Mouse (Mus musculus): ENCODE measurements around the gene Gtsf1l. TPM values are rescaled to one million over a fixed set of nuclear protein-coding genes. Genes with fewer than 3 reads are reported as not detected.
"Not testable (repeated sequence)": the region's sequence is repeated elsewhere in the genome, so short reads cannot be mapped to it uniquely, and the experiment has no call there.

Gene Gtsf1l
- polyA plus RNA-seq, 1 experiment from 2014 or later = not detected

DNA sequence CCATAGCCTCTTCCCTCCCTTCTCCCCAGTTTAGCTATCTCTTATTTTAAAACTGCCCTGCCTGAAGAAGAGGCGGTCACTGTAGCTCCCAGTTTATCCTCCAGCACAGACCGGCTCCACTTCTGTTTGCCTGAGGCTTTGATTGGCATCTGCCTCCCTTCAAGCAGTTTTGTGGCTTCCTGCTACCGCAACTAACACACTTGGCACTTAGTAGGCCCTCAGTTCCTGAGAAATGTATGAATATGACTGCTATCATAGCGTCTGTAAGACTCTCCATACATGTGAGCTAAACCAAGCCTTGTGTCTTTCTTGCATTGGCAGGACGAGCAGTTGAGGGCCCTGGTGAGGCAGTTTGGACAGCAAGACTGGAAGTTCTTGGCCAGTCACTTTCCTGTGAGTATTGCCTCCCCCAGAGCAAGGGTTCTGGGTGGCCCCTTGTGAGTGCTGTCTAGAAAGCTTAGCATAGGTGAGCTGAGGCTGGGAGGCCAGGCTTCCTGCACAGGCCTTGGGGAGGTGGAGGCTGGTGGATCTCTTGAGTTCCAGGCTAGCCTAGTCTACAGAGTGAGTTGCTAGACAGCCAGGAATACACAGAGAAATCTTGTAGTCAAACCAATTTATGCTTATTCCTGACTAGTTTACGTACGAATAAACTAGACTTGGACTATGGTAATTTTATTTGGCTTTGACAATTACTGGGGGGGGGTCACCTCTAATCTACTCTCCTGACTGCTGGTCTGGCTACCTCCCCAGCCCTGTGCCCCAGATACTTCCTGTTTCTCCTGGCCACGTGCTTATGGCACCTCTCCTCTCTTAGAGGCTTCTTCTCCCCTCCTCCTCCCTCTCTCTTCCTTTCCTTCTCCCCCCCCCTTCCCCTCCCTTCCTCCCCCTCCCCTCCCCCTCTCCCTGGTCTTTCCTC is 26.2 kb downstream of the Gtsf1l start:
- Histone ChIP-seq H3K4me3 (no peak overlapping the region), H3K4me1 (no peaks in the 10 kb centered on the region), H3K27ac (no peak overlapping the region), H3K9me3 (no peaks in the 10 kb centered on the region), H3K36me3 (peaks cover 21% of the 10 kb centered on the region), H3K4me2 (replicated peaks) (no peak overlapping the region), H3K27me3 (no peaks in the 10 kb centered on the region), H3K9ac (no peak overlapping the region)
- ATAC-seq (ENCODE audit: insufficient number of reproducible peaks, insufficient read depth, low FRiP score, low TSS enrichment) = no peak
- WGBS = 77% methylated on average over 8 of the region's 8 CpGs

DNA sequence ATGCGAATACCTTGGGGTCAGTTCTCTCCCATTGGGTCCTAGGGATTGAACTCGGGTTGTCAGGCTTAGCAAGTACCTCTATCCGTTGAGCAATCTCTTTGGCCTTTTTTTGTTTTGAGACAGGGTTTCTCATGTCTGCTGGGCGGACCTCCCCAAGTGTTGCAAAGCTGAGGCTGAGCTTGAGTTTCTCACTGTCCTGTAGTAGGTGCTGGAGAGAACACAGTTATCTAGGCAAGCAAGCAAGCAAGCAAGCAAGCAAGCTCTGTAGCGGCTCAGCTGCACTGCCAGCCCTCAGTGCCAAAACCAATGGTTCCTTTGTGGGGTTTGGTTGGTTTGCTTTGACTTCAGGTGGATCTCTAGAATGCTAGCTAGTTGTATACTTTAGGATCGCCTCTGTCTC is 27.0 kb downstream of the Gtsf1l start:
- Histone ChIP-seq H3K36me3 (peaks cover 16% of the 10 kb centered on the region), H3K4me1 (peaks cover 7% of the 10 kb centered on the region), H3K9me3 (no peaks in the 10 kb centered on the region), H3K4me2 (replicated peaks) (no peak overlapping the region), H3K27ac (no peak overlapping the region), H3K4me3 (no peak overlapping the region), H3K9ac (no peak overlapping the region), H3K27me3 (no peaks in the 10 kb centered on the region)
- no peak for ATAC-seq (ENCODE audit: insufficient number of reproducible peaks, insufficient read depth, low FRiP score, low TSS enrichment)
- 81% methylated on average over 6 of the region's 6 CpGs for WGBS

- not testable (repeated sequence) for H3K36me3 ChIP-seq; H3K4me2 ChIP-seq (replicated peaks); ATAC-seq (ENCODE audit: insufficient number of reproducible peaks, insufficient read depth, low FRiP score, low TSS enrichment); H3K9me3 ChIP-seq; H3K27ac ChIP-seq; H3K9ac ChIP-seq; H3K27me3 ChIP-seq; H3K4me3 ChIP-seq
- H3K4me1 ChIP-seq = peaks cover 16% of the 10 kb centered on the region
- WGBS = 89% methylated on average over 7 of the region's 7 CpGs
These were observed 28.7 kb downstream of the Gtsf1l start for GRCm38 (mm10) chr2:163058981-163059380.

GRCm38 (mm10) chr2:163056584-163056983 is 31.1 kb downstream of the Gtsf1l start:
- no peak for ATAC-seq (ENCODE audit: insufficient number of reproducible peaks, insufficient read depth, low FRiP score, low TSS enrichment)
- Histone ChIP-seq H3K4me3 (no peak overlapping the region), H3K4me1 (peaks cover 19% of the 10 kb centered on the region), H3K27me3 (no peaks in the 10 kb centered on the region), H3K27ac (no peak overlapping the region), H3K9me3 (no peaks in the 10 kb centered on the region), H3K36me3 (no peaks in the 10 kb centered on the region), H3K4me2 (replicated peaks) (no peak overlapping the region), H3K9ac (no peak overlapping the region)
- WGBS = 87% methylated on average over 9 of the region's 9 CpGs

- 24% methylated on average over 5 of the region's 5 CpGs for WGBS
- Histone ChIP-seq H3K4me3 (peak overlapping the region; percentile 79), H3K27me3 (no peaks in the 10 kb centered on the region), H3K27ac (no peak overlapping the region), H3K9ac (peak overlapping the region; percentile 73; the same call in 1 of the 2 replicates), H3K36me3 (no peaks in the 10 kb centered on the region), H3K4me2 (replicated peaks) (peak overlapping the region; percentile 97), H3K4me1 (peaks cover 19% of the 10 kb centered on the region), H3K9me3 (no peaks in the 10 kb centered on the region)
- ATAC-seq (ENCODE audit: insufficient number of reproducible peaks, insufficient read depth, low FRiP score, low TSS enrichment) = no peak
These were observed 31.9 kb downstream of the Gtsf1l start for GRCm38 (mm10) chr2:163055715-163056114.

DNA sequence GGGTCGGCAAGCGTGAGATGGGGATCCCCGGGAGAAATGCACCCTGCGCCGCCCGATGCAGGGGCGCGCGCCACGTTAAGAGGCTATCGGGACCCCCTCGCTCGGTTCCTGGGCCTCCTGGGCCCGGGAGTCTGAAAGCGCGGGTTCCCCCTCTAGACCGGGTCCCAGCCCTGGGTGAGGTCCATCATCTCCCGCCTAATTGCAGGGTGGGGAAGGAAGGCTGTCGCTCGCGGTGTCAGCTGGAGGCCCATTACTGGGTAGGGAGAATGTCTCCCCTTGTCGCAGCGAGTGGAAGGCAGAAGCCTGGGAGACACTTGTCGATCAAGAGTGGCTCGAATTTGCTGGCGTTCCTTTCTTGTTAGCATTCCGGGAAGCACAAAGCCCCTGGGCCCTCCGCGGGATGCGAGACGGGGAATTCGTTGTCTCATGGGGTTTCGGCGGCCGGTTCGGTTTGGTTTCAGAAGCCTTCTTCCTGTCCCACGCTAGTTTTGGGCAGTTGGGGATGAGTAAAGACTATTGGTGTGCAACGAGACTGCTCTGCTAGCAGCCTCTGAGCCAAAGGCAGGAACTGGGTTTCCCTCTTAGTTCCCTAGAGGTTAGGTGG is 32.7 kb downstream of the Gtsf1l start:
- H3K4me3 ChIP-seq = peak overlapping the region; percentile 79
- peak overlapping the region; percentile 52; the same call in 1 of the 2 replicates for H3K27ac ChIP-seq
- H3K4me2 ChIP-seq (replicated peaks) = peak overlapping the region; percentile 97
- no peaks in the 10 kb centered on the region for H3K9me3 ChIP-seq
- H3K9ac ChIP-seq = peak overlapping the region; percentile 73
- H3K27me3 ChIP-seq = no peaks in the 10 kb centered on the region
- no peak for ATAC-seq (ENCODE audit: insufficient number of reproducible peaks, insufficient read depth, low FRiP score, low TSS enrichment)
- peaks cover 19% of the 10 kb centered on the region for H3K4me1 ChIP-seq
- no peaks in the 10 kb centered on the region for H3K36me3 ChIP-seq
- under 1% methylated on average over 35 of the region's 38 CpGs for WGBS

DNA sequence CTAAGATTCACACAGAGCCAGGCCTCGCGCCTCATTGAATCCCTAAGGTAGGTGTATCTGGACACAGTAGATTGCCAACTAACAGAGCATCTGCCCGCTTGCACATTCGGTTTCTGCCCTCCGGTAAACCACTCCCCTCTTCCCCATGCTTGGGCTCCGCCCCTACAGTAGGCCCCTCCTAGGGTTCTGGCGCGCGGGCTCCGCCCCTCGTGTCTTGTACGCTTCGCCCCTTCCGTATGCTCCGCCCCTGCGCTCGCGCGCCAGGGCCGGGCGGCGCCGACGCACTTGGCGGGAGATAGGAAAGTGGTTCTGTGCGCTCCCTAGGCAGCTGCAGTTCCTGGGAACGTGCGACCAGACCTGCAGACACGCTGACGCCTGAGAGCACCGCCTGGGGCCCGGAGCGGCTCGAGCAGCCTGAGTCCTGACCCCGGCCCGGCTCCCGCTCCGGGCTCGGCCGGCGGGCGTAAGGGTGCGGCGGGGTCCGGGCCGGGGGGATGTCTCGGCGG is 33.3 kb downstream of the Gtsf1l start, which contains the start of gene Mybl2:
Mybl2 (plus strand) TSS at position 353 of the 506 bp plus-strand sequence.
- peak; percentile 99 for ATAC-seq (ENCODE audit: insufficient number of reproducible peaks, insufficient read depth, low FRiP score, low TSS enrichment)
- H3K27me3 ChIP-seq = no peaks in the 10 kb centered on the region
- H3K9me3 ChIP-seq = no peaks in the 10 kb centered on the region
- H3K9ac ChIP-seq = peak within 1 kb of the TSS; percentile 73
- H3K27ac ChIP-seq = peak within 1 kb of the TSS; percentile 52; the same call in 1 of the 2 replicates
- H3K4me3 ChIP-seq = peak within 1 kb of the TSS; percentile 79
- peaks cover 19% of the 10 kb centered on the region for H3K4me1 ChIP-seq
- H3K36me3 ChIP-seq = no peaks in the 10 kb centered on the region
- peak within 1 kb of the TSS; percentile 97 for H3K4me2 ChIP-seq (replicated peaks)
- under 1% methylated on average over 48 of the region's 48 CpGs for WGBS

DNA sequence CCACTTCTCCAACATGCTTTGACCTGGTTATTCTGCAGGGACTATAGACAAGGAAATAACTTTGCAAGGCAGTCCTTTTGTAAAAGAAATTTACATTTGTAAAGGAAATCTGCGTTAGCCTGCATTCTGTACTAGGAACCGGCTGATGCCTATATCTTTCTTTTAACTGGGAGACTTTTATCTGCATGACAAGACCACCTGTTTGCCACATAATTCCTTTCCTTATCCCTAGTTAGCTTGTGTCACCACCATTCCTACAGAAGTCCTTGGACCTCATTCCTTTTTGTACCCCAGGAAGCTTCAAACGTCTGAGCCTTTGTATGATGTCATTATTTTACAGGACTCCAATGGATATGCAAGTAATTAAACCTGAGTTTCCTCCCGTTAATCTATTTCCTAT is 34.8 kb downstream of the Gtsf1l start:
- Histone ChIP-seq H3K36me3 (no peaks in the 10 kb centered on the region), H3K27me3 (no peaks in the 10 kb centered on the region), H3K4me3 (no peak overlapping the region), H3K27ac (no peak overlapping the region), H3K4me2 (replicated peaks) (no peak overlapping the region), H3K9ac (no peak overlapping the region), H3K9me3 (no peaks in the 10 kb centered on the region), H3K4me1 (peaks cover 19% of the 10 kb centered on the region)
- WGBS = 68% methylated on average over 4 of the region's 4 CpGs
- ATAC-seq (ENCODE audit: insufficient number of reproducible peaks, insufficient read depth, low FRiP score, low TSS enrichment) = no peak

- no peak for ATAC-seq (ENCODE audit: insufficient number of reproducible peaks, insufficient read depth, low FRiP score, low TSS enrichment)
- 0 out of 2 replicates have a peak, but pooled peaks cover under 1% of the 10 kb centered on the region for H3K36me3 ChIP-seq
- H3K4me1 ChIP-seq = peaks cover 19% of the 10 kb centered on the region
- no peaks in the 10 kb centered on the region for H3K9me3 ChIP-seq
- no peak overlapping the region for H3K4me2 ChIP-seq (replicated peaks)
- no peak overlapping the region for H3K9ac ChIP-seq
- H3K27ac ChIP-seq = no peak overlapping the region
- WGBS = 18% methylated on average over 4 of the region's 4 CpGs
- H3K27me3 ChIP-seq = no peaks in the 10 kb centered on the region
- no peak overlapping the region for H3K4me3 ChIP-seq
These were observed 35.6 kb downstream of the Gtsf1l start for GRCm38 (mm10) chr2:163052101-163052500.

DNA sequence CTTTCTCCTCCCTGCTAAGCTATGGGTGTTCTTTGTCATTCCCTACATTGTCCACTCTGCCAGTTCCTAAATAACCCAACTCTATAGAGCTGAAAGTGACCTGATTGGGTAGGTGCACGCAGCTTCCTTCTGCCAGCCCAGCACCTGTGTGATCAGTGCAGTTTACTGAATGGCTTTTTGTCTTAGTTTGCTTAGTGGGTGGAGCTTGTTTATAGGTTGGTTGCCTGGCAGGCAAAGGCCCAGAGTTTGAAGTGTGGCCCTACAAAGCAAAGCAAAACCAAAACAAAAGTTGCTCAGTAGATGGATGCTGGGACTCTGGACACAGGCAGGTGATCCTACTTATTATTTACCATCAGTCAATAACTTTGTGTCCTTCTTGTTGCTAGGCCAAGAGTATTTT is 36.0 kb downstream of the Gtsf1l start:
- H3K27me3 ChIP-seq = no peaks in the 10 kb centered on the region
- ATAC-seq (ENCODE audit: insufficient number of reproducible peaks, insufficient read depth, low FRiP score, low TSS enrichment) = no peak
- H3K36me3 ChIP-seq = peaks cover 4% of the 10 kb centered on the region; the same call in 1 of the 2 replicates
- H3K4me2 ChIP-seq (replicated peaks) = no peak overlapping the region
- H3K4me1 ChIP-seq = peaks cover 19% of the 10 kb centered on the region
- no peak overlapping the region for H3K9ac ChIP-seq
- 76% methylated on average over 1 of the region's 1 CpGs for WGBS
- no peak overlapping the region for H3K4me3 ChIP-seq
- no peaks in the 10 kb centered on the region for H3K9me3 ChIP-seq
- no peak overlapping the region for H3K27ac ChIP-seq

GRCm38 (mm10) chr2:163049116-163049515 is 38.5 kb downstream of the Gtsf1l start:
- 96% methylated on average over 2 of the region's 2 CpGs for WGBS
- peaks cover 4% of the 10 kb centered on the region; the same call in 1 of the 2 replicates for H3K4me1 ChIP-seq
- H3K4me2 ChIP-seq (replicated peaks) = no peak overlapping the region
- no peak overlapping the region for H3K27ac ChIP-seq
- H3K36me3 ChIP-seq = peaks cover 22% of the 10 kb centered on the region
- no peak for ATAC-seq (ENCODE audit: insufficient number of reproducible peaks, insufficient read depth, low FRiP score, low TSS enrichment)
- H3K9ac ChIP-seq = no peak overlapping the region
- H3K9me3 ChIP-seq = no peaks in the 10 kb centered on the region
- no peaks in the 10 kb centered on the region for H3K27me3 ChIP-seq
- no peak overlapping the region for H3K4me3 ChIP-seq

Measured in embryonic facial prominence, embryonic 12.5 days (tissue).